ENCODE assay signal across 9 mouse cellular contexts in genomic region chr8:10017231-10017630, GRCm38 (mm10). TPM values are rescaled to one million over a fixed set of nuclear protein-coding genes. Genes with fewer than 3 reads are reported as not detected.
DNase-seq lines count a peak whose midpoint lies in the region; ATAC-seq lines count a peak whose summit lies in the region.
"Had no signal": no experiment of that assay in that cellular context is flagged by ENCODE, and none has a peak within 500 bp of the region (broad histone marks: within the 10 kb centered on the region; RNA-seq: fewer than 3 reads in every experiment).

No protein-coding gene starts in this region.

- WGBS in heart, embryonic 10.5 days = 80% methylated on average over 3 of the region's 3 CpGs

- DNase-seq in adrenal gland, postnatal 14 days = peak; percentile 9
- no peak for DNase-seq in adrenal gland, adult 18-20 months (ENCODE audit: low spot score in 2 of 2)
- peak; percentile 7 to 35 for DNase-seq in heart, adult 9 months (ENCODE audit: low spot score in 2 of 2)
- DNase-seq in heart, embryonic 10.5 days (ENCODE audit: low spot score) = no peak
- DNase-seq in retina, postnatal 1 day = peak; percentile 69
- DNase-seq in retina, embryonic 14.5 days (ENCODE audit: low spot score) = no peak
- peak; percentile 9 for DNase-seq in testis, postnatal 14 days (ENCODE audit: low spot score)

- H3K36me3 ChIP-seq in heart, embryonic 10.5 days = no peaks in the 10 kb centered on the region
- H3K36me3 ChIP-seq: neural tube, embryonic 12.5 days had no signal

- no peak overlapping the region for H3K4me3 ChIP-seq in heart, embryonic 10.5 days
- H3K4me3 ChIP-seq: neural tube, embryonic 12.5 days had no signal

- H3K27ac ChIP-seq in heart, embryonic 10.5 days = no peak overlapping the region
- H3K27ac ChIP-seq: neural tube, embryonic 12.5 days had no signal

- no peaks in the 10 kb centered on the region for H3K27me3 ChIP-seq in heart, embryonic 10.5 days (ENCODE audit: insufficient read depth, poor library complexity, severe bottlenecking)
- H3K27me3 ChIP-seq: neural tube, embryonic 12.5 days had no signal

- no peaks in the 10 kb centered on the region for H3K4me1 ChIP-seq in heart, embryonic 10.5 days
- H3K4me1 ChIP-seq: neural tube, embryonic 12.5 days had no signal

- H3K9me3 ChIP-seq in heart, embryonic 10.5 days = no peaks in the 10 kb centered on the region
- H3K9me3 ChIP-seq: neural tube, embryonic 12.5 days had no signal

- no peak for ATAC-seq in frontal cortex, adult (ENCODE audit: low TSS enrichment)

RNA-seq across cellular contexts. Expression of gene Tnfsf13b, which starts 11.0 kb away (rescaled TPM):
- 2.3 and 3.5 TPM in 2 replicates for total RNA-seq in adrenal gland, postnatal 14 days (2021)
- total RNA-seq in adrenal gland, adult 18-20 months (2021) = 10 to 100 TPM in 1 of 2 experiments, 1 to 10 TPM in 1; 3.4 to 10.3 TPM
- polyA plus RNA-seq in heart, embryonic 10.5 days (2016; fragmentation: Nextera tagmentation; extraction: Ambion mirVana) = 0.10 TPM in 1 of 2 replicates, not detected in the other

RNA-seq across cellular contexts. Expression of gene Abhd13, which starts 39.7 kb away (rescaled TPM):
- 19.2 and 20.7 TPM in 2 replicates for total RNA-seq in adrenal gland, postnatal 14 days (2021)
- 10 to 100 TPM; 18.7 to 22.3 TPM for total RNA-seq in adrenal gland, adult 18-20 months (2021)
- polyA plus RNA-seq in heart, embryonic 10.5 days (2016; fragmentation: Nextera tagmentation; extraction: Ambion mirVana) = 14.2 TPM in 2 replicates

RNA-seq across cellular contexts. Expression of gene Lig4, which starts 39.7 kb away (rescaled TPM):
- total RNA-seq in adrenal gland, postnatal 14 days (2021) = 6.1 and 6.6 TPM in 2 replicates
- total RNA-seq in adrenal gland, adult 18-20 months (2021) = 1 to 10 TPM; 7.8 to 8.4 TPM
- 5.5 and 5.8 TPM in 2 replicates for polyA plus RNA-seq in heart, embryonic 10.5 days (2016; fragmentation: Nextera tagmentation; extraction: Ambion mirVana)

Comparison
In these comparisons a context has a peak if more than half of its experiments do, and no peak if none do; other contexts are left out.
1. DNase-seq: peak in adrenal gland, postnatal 14 days (single experiment), heart, adult 9 months (2 of 2), retina, postnatal 1 day (single experiment) and testis, postnatal 14 days (single experiment); none in adrenal gland, adult 18-20 months (0 of 2), heart, embryonic 10.5 days (single experiment) and retina, embryonic 14.5 days (single experiment).